Mouse (Mus musculus): ENCODE data around the gene Akap13.

DNA sequence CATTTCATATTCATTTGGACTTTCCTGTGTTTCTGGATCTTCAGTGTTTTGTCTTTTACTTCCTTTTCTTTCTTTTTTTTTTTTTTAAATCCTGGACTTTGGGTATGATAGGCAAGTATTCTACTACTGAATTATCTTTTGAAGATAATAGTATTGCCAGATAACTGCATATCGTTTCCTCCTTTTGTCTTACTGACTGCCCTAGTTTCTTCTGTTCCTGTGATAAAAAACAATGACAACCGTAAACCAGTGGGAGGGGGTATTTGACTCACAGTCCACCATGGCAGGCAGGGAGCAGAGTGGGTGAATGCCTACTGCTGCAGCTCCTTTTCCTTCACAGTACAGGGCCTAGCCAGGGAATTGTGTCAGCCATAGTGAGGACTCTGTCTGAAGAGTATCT, 49.2 kb downstream of the Akap13 start:
- TF ChIP-seq POLR2A (IDR thresholded peaks at IDR 0.05; ENCODE audit: borderline replicate concordance, insufficient read depth, low read length) (no peak), CTCF (IDR thresholded peaks at IDR 0.05; ENCODE audit: borderline replicate concordance, insufficient read depth, low read depth, low read length) (no peak)

All from cerebellum, adult 2 months (tissue).